Mouse (Mus musculus) midbrain, embryonic 16.5 days (tissue): ENCODE measurements around the gene Rasa1. TPM values are rescaled to one million over a fixed set of nuclear protein-coding genes. Genes with fewer than 3 reads are reported as not detected.
A peak's percentile ranks its signal among the peaks of the same experiment; 100 is the strongest.

Experiments used
- ATAC-seq: fragments of 200-750 bp; cut with Nextera tagmentation; 2 replicates; pipeline ENCODE4 v1.8.0; 2017; ENCODE audit warnings: moderate TSS enrichment
- H3K27ac ChIP-seq: fragments of 300-500 bp; sonication (generic); 2 replicates; pipeline ENCODE4 v1.5.1; 2014; ENCODE audit warnings: mild to moderate bottlenecking, low read length, mixed read lengths
- H3K27me3 ChIP-seq: fragments of 300-500 bp; sonication (generic); 2 replicates; pipeline ENCODE4 v1.6.1; 2014; ENCODE audit warnings: low read depth, low read length, mixed read lengths; ENCODE audit not compliant: control insufficient read depth, insufficient read depth
- H3K36me3 ChIP-seq: fragments of 300-500 bp; sonication (generic); 2 replicates; pipeline ENCODE4 v1.6.1; 2014; ENCODE audit warnings: mild to moderate bottlenecking, low read length, moderate library complexity, mixed read lengths; ENCODE audit not compliant: control insufficient read depth, insufficient read depth
- H3K4me1 ChIP-seq: fragments of 300-500 bp; sonication (generic); 2 replicates; pipeline ENCODE4 v1.6.1; 2014; ENCODE audit warnings: mild to moderate bottlenecking, low read length, mixed read lengths; ENCODE audit not compliant: control insufficient read depth, insufficient read depth
- H3K4me2 ChIP-seq: fragments of 300-500 bp; sonication (generic); 2 replicates; pipeline ENCODE4 v1.6.1; 2014; ENCODE audit warnings: mild to moderate bottlenecking, low read length, mixed read lengths
- H3K4me3 ChIP-seq: fragments of 300-500 bp; sonication (generic); 2 replicates; pipeline ENCODE4 v1.5.1; 2014; ENCODE audit warnings: low read depth, mild to moderate bottlenecking, low read length, moderate library complexity, mixed read lengths
- H3K9ac ChIP-seq: fragments of 300-500 bp; sonication (generic); 2 replicates; pipeline ENCODE4 v1.6.1; 2014; ENCODE audit warnings: low read depth, low read length, mixed read lengths
- H3K9me3 ChIP-seq: fragments of 300-500 bp; sonication (generic); replicated peaks from 2 replicates; pipeline ENCODE4 v1.6.1; 2014; ENCODE audit warnings: mild to moderate bottlenecking, low read length, mixed read lengths; ENCODE audit not compliant: control insufficient read depth, poor library complexity, severe bottlenecking
- WGBS: fragments of 180-500 bp; shearing (Covaris S2); extraction: QIAGEN DNeasy Blood & Tissue Kit; methylation state at CpG from one replicate; pipeline ENCODE4 v1.1.7; 2014; 5-methylcytosine and 5-hydroxymethylcytosine counted together
- polyA plus RNA-seq: library from polyadenylated mRNA; unstranded; fragments of >200 nt; fragmentation: Nextera tagmentation; extraction: Ambion mirVana; gene quantifications from 2 replicates; pipeline ENCODE4 v1.2.1, GENCODE M21; 2015

Gene Rasa1
- polyA plus RNA-seq, 1 experiment from 2014 or later = 56.8 TPM

GRCm38 (mm10) chr13:85189644-85190121 lies 99.2 kb downstream of the Rasa1 start:
- peaks cover 11% of the 10 kb centered on the region for H3K4me1 ChIP-seq
- peak overlapping the region; percentile 93 for H3K9ac ChIP-seq
- peak overlapping the region; percentile 90 for H3K27ac ChIP-seq
- no peaks in the 10 kb centered on the region for H3K9me3 ChIP-seq
- ATAC-seq = peak; percentile 91
- peaks cover 6% of the 10 kb centered on the region; the same call in 1 of the 2 replicates for H3K36me3 ChIP-seq
- WGBS = 3% methylated on average over 17 of the region's 17 CpGs
- H3K4me3 ChIP-seq = peak overlapping the region; percentile 83
- H3K4me2 ChIP-seq = peak overlapping the region; percentile 89
- H3K27me3 ChIP-seq = no peaks in the 10 kb centered on the region

GRCm38 (mm10) chr13:85188903-85189643 lies 99.9 kb downstream of the Rasa1 start, which contains the start of gene Ccnh:
TSS of gene Ccnh (plus strand) at chr13:85189408.
- ATAC-seq = peak; percentile 97
- no peaks in the 10 kb centered on the region for H3K9me3 ChIP-seq
- 2% methylated on average over 44 of the region's 44 CpGs for WGBS

More at GRCm38 (mm10) chr13:85188903-85189643, 99.9 kb downstream of the Rasa1 start, which contains the start of gene Ccnh:
- Histone ChIP-seq H3K36me3 (peaks cover 6% of the 10 kb centered on the region; the same call in 1 of the 2 replicates), H3K4me2 (peak within 1 kb of the TSS; percentile 89), H3K27ac (peak within 1 kb of the TSS; percentile 90), H3K9ac (peak within 1 kb of the TSS; percentile 93), H3K4me3 (peak within 1 kb of the TSS; percentile 83), H3K4me1 (peaks cover 11% of the 10 kb centered on the region), H3K27me3 (no peaks in the 10 kb centered on the region)

Other genes with a start within 250 kb of the Rasa1 start
- gene Ccnh, start 99.7 kb downstream of the Rasa1 start, polyA plus RNA-seq = 88.4 and 98.2 TPM in 2 replicates